Mouse (Mus musculus) myocyte (in vitro differentiated cells): ENCODE measurements around the gene Hcar1.

ENCODE experiments used
- E2F4 ChIP-seq: IDR thresholded peaks from one replicate; pipeline ENCODE4 v1.6.1; 2011; ENCODE audit warnings: mild to moderate bottlenecking, control low read depth, moderate library complexity; ENCODE audit not compliant: insufficient read depth
- MAX ChIP-seq: IDR thresholded peaks from one replicate; pipeline ENCODE4 v1.6.1; 2011; ENCODE audit warnings: low read depth, mild to moderate bottlenecking, control low read depth
- POLR2A ChIP-seq: IDR thresholded peaks from one replicate; pipeline ENCODE4 v1.6.1; 2011; ENCODE audit warnings: low read depth, mild to moderate bottlenecking, control low read depth, moderate library complexity; ENCODE audit not compliant: insufficient read length
- POLR2AphosphoS2 ChIP-seq: IDR thresholded peaks from one replicate; pipeline ENCODE4 v1.6.1; 2011; ENCODE audit warnings: low read depth, control low read depth; ENCODE audit not compliant: insufficient read length

DNA sequence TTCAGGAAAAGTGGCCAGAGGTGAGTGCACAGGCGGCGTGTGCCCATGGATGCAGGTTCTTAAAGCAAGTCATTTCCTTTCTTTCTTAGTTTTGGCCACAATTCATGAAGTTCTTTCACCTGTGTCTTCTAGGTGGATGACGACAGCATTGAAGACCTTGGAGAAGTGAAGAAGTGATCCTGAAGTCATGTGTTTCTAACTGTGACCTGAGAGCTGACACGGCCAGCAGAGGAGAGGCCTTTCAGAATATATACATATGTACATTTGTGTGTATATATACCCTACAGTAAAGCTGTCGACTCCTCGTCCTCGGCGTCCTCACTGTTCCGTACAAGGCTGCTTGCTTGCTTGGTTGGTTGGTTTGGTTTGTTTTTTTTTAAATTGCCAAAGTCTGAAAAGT, 47.3 kb upstream of the Hcar1 start, which contains the start of gene Gm43518:
- TF ChIP-seq MAX (no peak), POLR2A (no peak), POLR2AphosphoS2 (no peak), E2F4 (no peak)
